Mouse (Mus musculus): ENCODE data around the gene Henmt1. TPM values are rescaled to one million over a fixed set of nuclear protein-coding genes. Genes with fewer than 3 reads are reported as not detected.

Henmt1 gene
- total RNA-seq, 2 experiments from 2014 or later: not detected

DNA sequence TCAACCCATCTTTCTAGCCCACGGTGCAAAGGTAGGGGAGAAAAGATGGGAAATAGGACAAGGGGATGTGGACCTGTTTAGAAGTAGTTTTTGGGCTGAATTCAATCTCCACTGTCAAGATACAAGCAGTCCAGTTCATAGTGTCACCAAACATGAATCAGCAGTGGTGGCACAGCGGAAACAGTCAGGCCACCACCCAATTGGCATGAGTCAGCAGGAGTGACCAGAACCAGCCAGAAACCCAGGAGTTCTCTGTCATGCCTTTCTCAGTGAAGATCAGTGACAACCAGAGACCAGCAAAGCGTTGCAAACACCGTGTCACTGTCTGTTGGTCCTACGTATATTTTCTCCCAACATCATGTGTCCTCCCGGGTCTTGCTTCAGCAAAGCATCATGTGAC lies 6.1 kb upstream of the Henmt1 start:
- ATAC-seq (replicated peaks; ENCODE audit: low FRiP score, poor library complexity, severe bottlenecking): no peak

DNA sequence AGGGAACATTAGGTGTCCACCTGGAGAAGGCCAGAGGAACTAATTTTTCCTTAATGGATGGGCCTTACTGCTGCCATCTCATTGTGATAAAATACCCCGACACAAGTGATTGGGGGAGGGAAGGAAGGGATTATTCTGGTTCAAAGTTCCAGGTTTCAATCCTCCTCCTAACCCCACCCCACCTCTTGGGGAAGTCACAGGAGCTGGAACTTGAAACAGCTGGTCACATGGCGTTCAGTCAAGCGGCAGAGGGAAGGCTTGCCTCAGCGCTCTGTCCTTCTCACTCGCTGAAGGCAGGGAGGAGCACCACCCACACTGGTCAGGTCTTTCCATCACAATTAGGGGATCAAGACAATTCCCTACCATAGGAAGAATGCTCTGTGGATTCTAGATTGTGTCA lies 982 bp upstream of the Henmt1 start:
- ATAC-seq (replicated peaks; ENCODE audit: low FRiP score, poor library complexity, severe bottlenecking): no peak

DNA sequence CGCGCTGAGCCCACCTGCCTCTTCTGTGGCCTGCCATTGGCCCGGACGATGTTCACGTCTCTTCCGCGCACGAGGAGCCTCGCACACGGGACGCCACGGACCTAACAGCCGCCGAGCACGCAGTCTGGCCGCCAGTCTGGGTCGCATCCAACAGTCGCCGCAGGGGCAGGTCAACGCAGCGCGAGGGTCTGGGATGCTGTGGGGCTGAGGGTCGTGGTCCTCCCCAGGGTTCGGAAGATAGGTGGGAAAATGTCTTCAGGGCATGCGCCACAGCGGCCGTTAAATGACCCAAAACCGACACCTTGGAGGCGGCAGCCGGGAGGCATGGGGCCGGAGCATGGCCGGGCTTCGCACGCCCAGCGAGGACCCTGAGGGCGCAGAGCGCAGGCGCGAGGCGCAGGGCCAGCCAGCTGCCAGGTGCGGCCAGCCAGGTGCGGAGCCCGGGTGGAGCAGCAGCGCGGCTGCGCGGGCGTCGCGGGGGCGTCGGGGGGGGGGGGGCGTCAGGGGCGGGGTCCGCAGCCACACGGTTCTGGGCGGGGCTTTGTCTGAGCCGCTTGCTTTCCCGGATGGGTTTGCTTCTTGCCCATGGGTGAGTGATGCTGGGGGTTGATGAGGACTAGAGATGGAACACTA lies 444 bp downstream of the Henmt1 start, which contains the start of gene Gm9857:
TSS of gene Gm9857 (minus strand) at position 445 of the 633 bp plus-strand sequence.
- ATAC-seq (replicated peaks; ENCODE audit: low FRiP score, poor library complexity, severe bottlenecking): no peak

DNA sequence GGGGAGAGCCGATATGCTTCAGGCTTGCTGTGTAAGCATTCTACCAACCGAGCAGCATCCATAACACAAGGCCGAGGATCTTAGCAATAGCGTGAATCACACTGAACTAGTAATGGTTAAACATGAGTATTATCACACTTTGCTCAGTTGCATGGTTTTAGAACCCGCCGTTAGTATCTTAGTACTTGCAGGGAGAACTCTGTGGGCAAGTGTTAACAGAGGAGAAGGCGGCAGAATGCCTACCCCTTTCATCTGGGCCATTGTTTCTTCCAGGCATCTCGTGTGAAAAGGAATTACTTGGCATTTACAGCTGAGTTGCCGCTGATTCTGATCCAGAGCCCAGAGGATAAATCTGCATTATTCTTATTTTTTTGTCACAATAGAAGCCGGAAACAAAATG lies 1.3 kb downstream of the Henmt1 start:
- no peak for ATAC-seq (replicated peaks; ENCODE audit: low FRiP score, poor library complexity, severe bottlenecking)

DNA sequence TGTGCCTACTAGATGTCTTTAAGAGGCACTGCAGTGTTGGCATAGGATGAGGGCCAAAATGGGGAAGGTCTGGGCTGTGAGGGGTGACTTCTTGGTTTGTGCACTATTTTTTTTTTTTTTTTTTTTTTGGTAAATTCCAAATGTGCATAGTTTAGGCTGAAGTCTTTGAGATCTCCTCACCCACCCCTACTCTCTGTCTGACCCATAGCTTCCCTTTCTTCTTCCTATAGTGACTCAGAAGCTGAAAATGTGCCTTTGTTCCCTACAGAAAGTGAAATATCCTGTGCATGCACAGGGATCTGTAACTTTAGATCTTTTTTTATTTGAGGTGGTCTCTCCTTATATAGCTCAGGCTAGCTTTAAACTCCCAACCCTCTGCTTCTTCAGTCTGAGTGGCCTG lies 18.3 kb downstream of the Henmt1 start:
- ATAC-seq (replicated peaks; ENCODE audit: low FRiP score, poor library complexity, severe bottlenecking): no peak

DNA sequence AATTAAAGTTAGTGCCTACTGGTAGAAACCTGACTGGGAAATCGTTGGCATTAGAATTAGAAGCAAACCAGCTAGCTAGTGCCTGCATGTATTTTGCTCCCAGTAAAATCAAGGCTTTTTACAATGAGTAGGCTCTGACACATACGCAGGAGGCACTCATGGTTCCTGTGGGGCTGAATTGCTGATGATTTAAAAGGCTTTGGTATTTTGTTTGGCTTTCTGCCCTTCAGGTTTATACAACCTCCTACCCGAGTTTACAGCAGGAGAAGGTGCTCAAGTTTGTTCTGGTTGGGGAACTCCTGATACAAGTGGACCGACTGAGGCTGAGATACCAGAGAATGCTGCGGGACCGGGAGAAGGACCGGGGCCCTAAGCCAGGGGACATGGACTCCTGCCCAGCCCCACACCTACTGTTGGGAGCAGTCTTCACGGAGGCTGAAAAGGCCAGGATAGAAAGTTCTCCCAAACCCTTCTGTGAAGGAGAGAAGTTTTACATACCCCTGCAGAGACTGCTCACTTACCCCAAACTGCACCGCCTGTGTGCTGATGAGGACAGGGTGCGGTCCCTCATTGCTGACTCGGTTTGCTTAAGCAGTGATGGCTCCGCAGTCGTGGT lies 20.1 kb downstream of the Henmt1 start:
- no peak for ATAC-seq (replicated peaks; ENCODE audit: low FRiP score, poor library complexity, severe bottlenecking)

DNA sequence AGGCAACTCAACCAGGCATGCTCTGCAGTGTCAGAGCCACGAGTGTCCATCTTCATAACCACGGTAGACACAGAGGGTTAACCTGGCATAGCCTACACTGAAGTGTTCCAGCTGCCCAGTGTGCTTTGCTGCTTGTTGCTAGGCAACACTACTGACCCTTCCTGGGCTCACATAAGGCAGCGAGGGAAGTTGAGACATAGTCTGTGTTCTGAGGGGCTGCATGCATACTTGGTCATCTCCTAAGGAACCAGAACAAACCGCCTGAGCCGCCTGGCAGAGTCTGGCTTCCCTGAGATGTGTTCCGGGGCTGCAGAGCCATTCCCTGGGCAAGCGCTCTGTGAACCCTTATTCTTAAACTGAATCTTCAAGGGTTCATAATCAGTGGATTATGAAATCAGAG lies 21.6 kb downstream of the Henmt1 start:
- no peak for ATAC-seq (replicated peaks; ENCODE audit: low FRiP score, poor library complexity, severe bottlenecking)

DNA sequence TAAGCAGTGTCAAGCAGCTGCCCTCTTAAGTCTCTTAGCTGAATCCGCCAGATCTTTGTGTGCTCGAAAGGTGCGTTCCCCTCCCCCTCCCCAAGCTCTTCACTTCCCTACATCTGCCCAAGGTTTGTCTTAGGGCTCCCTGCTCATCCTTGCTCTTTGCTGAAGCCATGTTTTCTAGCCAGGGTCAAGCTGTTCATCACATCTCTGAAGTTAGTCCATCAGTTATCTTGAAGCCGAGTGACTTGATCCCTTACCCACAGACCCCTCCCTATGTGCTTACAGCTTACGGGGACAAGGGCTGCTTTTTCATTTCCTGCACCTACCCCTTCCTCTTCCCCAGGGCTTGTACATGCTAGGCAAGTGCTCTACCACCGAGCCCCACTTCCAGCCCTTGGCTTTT lies 22.0 kb downstream of the Henmt1 start:
- no peak for ATAC-seq (replicated peaks; ENCODE audit: low FRiP score, poor library complexity, severe bottlenecking)

DNA sequence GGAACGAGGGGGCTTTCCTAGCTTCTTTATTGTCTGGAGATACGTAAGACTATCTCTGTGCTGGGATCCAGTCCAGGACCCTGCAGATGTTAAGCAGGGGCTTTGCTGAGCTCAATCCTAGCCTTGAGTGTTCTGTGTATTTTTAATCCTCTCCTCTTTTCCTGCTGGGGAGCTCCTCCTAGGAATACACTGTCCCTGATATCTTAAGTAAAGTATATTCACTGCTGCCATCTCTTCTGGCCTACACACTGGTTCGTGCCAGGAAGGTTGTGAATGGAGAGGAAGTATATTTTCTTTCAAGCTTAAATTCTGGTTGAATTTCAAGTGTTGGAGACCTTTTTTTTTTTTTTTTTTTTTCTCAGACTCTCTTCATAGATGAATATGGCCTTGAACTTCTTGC lies 23.6 kb downstream of the Henmt1 start:
- ATAC-seq (replicated peaks; ENCODE audit: low FRiP score, poor library complexity, severe bottlenecking): no peak

DNA sequence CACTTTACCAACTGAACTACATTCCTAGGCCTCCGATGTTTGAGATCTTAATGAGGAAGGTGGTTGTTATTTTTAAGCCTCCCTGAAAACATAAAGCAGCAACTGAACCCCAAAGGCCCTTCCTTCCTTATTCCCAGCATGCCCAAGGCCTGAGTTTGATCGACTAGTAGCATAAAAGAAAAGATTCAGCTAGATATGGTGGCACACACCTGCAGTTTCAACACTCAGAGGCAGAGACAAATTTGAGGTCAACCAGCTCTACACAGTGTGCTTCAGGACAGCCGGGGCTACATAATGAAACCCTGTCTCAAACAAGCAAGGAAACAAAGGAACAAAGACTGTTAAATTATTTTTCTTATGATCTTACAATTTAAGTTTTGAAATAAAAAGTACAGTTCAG lies 24.1 kb downstream of the Henmt1 start:
- no peak for ATAC-seq (replicated peaks; ENCODE audit: low FRiP score, poor library complexity, severe bottlenecking)

DNA sequence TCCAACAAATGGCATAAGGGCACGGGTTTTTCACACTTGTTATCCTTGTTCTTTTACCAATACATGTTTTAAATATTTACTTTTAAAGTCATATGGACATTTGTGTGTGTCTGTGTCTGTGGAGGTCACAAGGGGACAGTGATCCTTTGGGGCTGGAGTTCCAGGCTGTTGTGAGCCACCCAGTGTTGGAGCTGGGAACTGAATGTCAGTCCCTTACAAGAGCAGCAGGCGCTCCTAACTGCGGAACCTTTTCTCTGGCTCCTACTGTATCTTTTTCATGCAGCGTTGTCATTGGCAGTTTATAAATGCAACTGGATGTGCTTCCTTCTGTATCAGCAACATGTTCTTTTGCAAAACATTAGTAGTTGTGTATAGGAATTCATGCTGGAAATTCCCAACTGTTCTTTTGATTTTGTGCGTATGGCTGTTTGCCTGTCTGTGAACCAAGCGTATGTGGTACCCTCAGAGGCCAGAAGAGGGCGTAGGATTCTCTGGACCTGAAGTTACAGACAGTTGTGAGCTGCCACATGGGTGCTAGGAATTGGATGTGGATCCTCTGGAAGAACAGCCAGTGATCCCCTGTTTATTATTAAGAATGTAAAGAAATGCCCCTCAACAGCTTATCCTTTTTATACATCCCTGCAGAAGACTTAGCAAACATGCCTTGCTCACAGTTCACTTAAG lies 24.8 kb downstream of the Henmt1 start:
- no peak for ATAC-seq (replicated peaks; ENCODE audit: low FRiP score, poor library complexity, severe bottlenecking)

DNA sequence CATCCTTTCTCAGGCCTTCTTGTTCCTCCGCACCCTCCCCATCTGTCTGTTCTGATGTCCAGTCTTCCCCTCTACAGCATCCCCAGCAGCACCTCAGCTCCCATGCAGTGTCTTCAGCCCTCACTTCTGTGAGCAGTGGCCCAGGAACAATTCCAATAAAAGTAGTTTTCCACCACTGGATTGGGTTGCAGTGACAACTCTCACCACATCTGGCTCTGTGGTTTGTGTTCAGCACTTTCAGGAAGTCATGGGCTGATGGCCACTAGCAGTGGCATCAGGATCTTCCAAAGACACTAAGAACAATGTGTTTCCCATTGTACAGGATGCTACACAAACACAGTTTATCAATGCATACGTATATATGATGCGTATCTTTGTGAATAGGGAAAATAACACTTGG lies 26.4 kb downstream of the Henmt1 start:
- no peak for ATAC-seq (replicated peaks; ENCODE audit: low FRiP score, poor library complexity, severe bottlenecking)

DNA sequence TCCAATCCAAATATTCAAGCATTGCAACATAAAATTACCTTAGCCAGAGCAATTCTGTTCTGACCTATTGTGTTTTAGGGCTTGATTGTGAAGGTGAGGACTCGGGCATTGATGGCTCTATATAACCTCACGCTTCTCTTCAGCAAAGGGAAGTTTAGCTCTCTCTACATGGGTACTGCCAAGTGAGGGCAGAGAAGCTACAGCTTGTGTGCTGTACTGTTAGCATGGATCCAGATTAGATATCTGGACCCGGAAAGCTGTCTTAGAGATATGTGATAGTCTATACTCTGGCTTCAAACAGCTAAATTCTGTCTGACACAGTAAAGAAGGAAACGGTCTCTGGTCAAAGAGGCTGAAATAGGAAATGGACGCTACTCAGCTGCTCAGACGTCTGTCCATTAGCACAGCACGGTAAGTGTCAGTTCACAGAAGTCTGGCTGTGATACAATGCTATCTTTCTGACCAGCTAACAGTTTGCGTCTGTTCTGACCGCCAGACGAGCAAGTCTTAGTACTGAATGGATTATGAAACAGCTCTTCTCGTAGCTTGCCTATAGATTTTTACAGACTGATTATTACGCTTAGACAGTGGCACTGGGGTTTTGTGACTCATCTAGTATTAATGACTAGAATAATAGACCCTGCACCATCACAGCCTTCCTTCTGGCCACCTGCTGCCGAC lies 34.4 kb downstream of the Henmt1 start:
- ATAC-seq (replicated peaks; ENCODE audit: low FRiP score, poor library complexity, severe bottlenecking): no peak

DNA sequence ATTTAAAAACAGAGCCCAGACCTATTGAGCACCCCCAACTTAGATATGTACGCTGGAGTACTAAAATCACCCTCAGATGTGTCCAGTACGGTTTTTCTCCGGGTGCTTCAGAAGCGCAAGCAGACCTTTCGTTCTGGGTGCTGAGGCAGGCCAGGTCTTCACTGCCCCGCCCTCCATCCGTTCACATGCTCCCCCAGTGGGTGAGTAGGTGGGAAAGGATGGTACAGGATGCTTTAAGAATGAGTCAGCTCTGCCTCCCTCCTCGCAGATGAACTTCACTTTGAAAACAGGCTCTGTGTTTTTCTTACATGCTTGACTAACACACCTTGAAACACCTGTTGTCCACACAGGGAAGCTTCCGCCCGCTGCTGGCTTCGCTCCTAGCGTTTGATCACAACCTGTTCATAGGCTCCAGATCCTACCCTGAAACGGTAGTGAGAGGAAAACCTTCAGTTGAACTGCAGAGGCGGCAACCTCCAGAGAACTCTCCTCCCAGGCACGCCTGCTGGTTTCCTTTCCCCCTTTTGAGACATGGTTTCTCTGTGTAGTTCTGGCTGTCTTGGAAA lies 35.3 kb downstream of the Henmt1 start:
- no peak for ATAC-seq (replicated peaks; ENCODE audit: low FRiP score, poor library complexity, severe bottlenecking)

DNA sequence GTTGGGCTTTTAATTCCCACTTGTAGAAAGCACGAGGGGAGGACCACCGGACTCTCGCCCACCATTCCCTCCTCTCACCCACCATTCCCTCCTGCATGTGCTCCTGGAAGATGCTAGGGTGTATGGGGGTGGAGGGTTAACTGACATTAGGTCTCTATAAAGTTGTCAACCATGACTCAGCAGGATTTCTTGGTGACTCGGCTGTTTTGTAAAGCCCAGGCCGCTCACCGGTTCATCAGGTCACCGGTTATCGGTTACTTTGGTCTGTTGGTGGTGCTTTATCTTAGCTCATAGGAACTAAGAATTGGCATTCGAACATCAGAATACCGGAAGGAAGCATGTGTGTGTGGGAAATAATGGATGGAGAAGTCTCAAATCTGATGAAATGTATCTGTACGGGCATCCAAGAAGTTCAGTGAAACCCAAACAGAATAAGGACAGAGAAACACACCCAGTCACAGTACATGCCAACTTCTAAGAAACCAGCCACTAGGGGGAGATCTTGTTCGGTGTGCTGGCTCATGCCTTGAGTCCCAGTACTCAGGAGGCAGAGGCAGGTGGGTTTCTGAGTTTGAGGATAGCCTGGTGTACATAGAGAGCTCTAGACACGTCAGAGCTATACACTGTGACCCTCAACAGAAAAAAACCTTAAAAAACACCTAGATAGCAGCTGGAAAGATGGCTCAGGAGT lies 37.8 kb downstream of the Henmt1 start:
- peak; percentile 64 for ATAC-seq (replicated peaks; ENCODE audit: low FRiP score, poor library complexity, severe bottlenecking)

DNA sequence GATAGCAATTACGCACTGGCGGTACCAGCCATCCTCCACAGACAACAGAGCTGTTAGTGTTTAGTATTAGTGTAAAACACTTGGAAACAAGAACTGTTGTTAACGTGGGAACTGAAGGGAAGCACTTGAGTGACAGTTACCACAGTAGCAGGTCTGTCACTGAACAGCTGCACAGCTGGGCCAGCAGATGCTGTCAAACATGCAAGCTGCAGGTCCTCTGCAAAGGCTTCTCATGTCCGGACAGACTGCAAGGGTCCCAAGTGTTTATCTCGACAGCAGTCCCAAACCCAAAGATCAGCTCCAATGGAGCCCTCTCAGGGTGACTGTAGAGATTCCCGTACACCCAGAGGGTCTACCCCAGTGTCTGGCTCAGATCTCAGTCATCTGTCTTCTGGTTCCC lies 42.3 kb downstream of the Henmt1 start:
- no peak for ATAC-seq (replicated peaks; ENCODE audit: low FRiP score, poor library complexity, severe bottlenecking)

DNA sequence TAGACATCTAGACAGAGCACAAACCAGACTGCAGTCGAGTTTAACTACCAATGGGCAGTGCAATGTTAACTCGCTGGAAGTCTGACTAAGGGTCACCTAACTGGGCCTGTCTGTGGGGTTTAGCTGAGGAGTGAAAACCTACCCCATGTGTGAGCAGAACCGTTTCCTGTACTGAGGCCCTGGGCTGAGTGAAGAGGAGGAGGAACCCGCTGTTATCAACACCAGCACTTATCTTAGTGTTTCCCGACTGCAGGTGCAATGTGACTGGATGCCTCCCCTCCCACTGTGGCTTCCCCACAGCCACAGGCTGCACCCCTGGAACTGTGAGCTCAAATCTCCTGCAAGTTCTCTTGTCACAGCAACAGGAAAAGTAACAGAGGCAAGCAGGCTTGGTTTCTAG lies 44.3 kb downstream of the Henmt1 start:
- ATAC-seq (replicated peaks; ENCODE audit: low FRiP score, poor library complexity, severe bottlenecking): no peak

DNA sequence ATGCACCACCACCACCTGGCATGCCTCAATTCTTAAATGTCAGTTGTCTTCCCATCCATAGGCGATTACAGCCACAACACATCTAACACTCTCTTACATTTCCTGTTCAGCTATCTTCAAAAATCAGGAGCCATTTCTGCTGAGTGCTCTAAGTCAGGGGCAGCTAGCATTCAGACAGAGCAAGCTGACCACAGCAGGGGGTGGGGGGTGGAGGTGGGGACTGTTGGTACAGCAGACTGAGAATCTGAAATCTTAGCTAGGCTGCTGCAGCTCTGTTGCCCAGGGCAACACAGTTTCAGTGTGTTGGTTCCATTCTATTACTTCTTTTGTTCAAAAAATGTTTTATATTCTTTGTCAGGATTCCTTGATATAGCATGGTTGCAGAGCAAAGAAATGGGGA lies 46.9 kb downstream of the Henmt1 start:
- ATAC-seq (replicated peaks; ENCODE audit: low FRiP score, poor library complexity, severe bottlenecking): no peak

DNA sequence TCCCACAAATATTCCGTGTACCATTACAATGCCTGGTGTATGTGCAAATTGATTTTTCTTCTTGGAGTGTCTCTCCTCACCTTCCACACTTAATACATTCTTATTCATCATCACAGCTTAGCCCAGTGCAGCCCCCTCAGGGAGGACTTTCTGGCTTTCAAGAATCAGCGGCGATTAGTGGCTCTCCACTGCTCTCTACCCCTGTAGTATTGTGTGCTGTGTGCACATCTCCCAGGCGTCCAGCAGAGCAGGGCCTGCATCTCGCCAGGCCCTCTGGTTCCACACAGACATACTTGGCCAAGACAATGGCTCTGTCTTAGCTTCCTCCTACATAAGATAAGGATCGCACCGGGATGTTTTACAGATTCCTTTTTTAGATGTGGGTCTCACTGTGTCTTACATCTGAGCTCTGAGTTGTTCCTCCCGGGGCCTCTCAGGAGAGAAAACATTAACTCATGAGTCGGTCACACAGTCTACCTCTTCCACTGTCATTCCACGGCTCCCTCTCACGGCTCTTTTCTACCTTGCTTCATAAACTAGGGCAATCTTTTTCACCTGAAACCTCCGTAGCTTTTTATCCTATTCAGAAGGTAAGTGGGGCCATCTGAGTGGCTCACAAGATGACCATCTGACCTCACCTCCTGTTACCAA lies 47.5 kb downstream of the Henmt1 start:
- no peak for ATAC-seq (replicated peaks; ENCODE audit: low FRiP score, poor library complexity, severe bottlenecking)
